Mouse (Mus musculus): Measurements from ENCODE around the gene Olfr776. TPM values are rescaled to one million over a fixed set of nuclear protein-coding genes. Genes with fewer than 3 reads are reported as not detected.

The Olfr776 gene
- total RNA-seq (2023), result not detected

GRCm38 (mm10) chr10:129258827-129259226, at the start of gene Olfr776:
Olfr776 (plus strand) TSS chr10:129259127.

GRCm38 (mm10) chr10:129235904-129236303, 23.0 kb upstream of the Olfr776 start, which contains the start of gene Olfr774:
Olfr774 (plus strand) TSS chr10:129236204.

GRCm38 (mm10) chr10:129248112-129248511, 10.8 kb upstream of the Olfr776 start, which contains the start of gene Olfr775:
Olfr775 (plus strand) TSS chr10:129248412.

DNA sequence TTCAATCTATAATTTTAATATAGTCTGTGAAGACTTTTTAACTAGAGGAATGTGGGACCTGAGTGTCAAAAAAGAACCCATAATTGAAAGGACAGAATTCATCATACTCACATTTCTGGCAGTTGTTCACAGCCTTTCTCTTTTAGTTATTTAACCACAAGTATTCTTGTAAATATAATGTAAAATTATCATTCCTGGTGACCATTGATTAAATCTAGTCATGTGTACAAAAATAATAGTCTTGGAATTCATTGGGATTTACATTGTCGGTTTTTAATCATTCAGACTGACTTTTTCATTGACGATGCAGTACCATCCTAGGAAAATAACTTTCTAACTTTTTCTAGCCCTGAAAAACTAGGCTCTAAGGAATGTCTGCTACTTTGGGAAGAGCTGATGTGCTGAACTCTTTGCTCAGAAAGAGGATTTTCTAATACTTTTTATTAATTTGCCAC, 12.2 kb downstream of the Olfr776 start, which contains the start of gene Olfr777:
Gene Olfr777 (minus strand): TSS at position 405 of the 455 bp plus-strand sequence.

Other genes with a start within 250 kb of the Olfr776 start
- gene Olfr763, start 248.3 kb upstream of the Olfr776 start, total RNA-seq (2023), result under 1 TPM; 0.26 to 0.33 TPM
- not detected for gene Olfr764-ps1, start 219.2 kb upstream of the Olfr776 start, total RNA-seq (2023)
- gene Olfr765, start 209.1 kb upstream of the Olfr776 start, total RNA-seq (2023), result not detected
- not detected for gene Olfr766-ps1, start 190.2 kb upstream of the Olfr776 start, total RNA-seq (2023)
- not detected for gene Olfr767, start 176.2 kb upstream of the Olfr776 start, total RNA-seq (2023)
- not detected for gene Olfr768, start 159.8 kb upstream of the Olfr776 start, total RNA-seq (2023)
- gene Olfr769, start 141.3 kb upstream of the Olfr776 start, total RNA-seq (2023), result not detected
- not detected for gene Olfr770, start 120.1 kb upstream of the Olfr776 start, total RNA-seq (2023)
- gene Olfr771, start 94.4 kb upstream of the Olfr776 start, total RNA-seq (2023), result not detected
- not detected for gene Olfr772, start 81.2 kb upstream of the Olfr776 start, total RNA-seq (2023)
- gene Olfr773, start 71.7 kb upstream of the Olfr776 start, total RNA-seq (2023), result not detected
- not detected for gene Olfr774, start 22.9 kb upstream of the Olfr776 start, total RNA-seq (2023)
- gene Olfr775, start 10.7 kb upstream of the Olfr776 start, total RNA-seq (2023), result under 1 TPM in 1 of 2 experiments, not detected in 1; 0.20 TPM
- not detected for gene Olfr777, start 12.4 kb downstream of the Olfr776 start, total RNA-seq (2023)
- gene Olfr780, start 59.0 kb downstream of the Olfr776 start, total RNA-seq (2023), result not detected
- gene Olfr781, start 69.7 kb downstream of the Olfr776 start, total RNA-seq (2023), result not detected
- not detected for gene Olfr782, start 89.7 kb downstream of the Olfr776 start, total RNA-seq (2023)
- gene Olfr784, start 125.0 kb downstream of the Olfr776 start, total RNA-seq (2023), result under 1 TPM in 1 of 2 experiments, not detected in 1; 0.18 TPM
- not detected for gene Olfr785, start 146.3 kb downstream of the Olfr776 start, total RNA-seq (2023)
- gene Olfr786, start 168.2 kb downstream of the Olfr776 start, total RNA-seq (2023), result not detected
- gene Olfr787, start 202.7 kb downstream of the Olfr776 start, total RNA-seq (2023), result not detected
- gene Olfr788, start 211.9 kb downstream of the Olfr776 start, total RNA-seq (2023), result not detected
- not detected for gene Olfr789, start 225.6 kb downstream of the Olfr776 start, total RNA-seq (2023)
- not detected for gene Olfr790, start 239.4 kb downstream of the Olfr776 start, total RNA-seq (2023)

Data from T-cell, adult 66 days (primary cell).